Mouse (Mus musculus): ENCODE data around the gene AC170998.1. TPM values are rescaled to one million over a fixed set of nuclear protein-coding genes. Genes with fewer than 3 reads are reported as not detected.
"Not testable (repeated sequence)": the region's sequence is repeated elsewhere in the genome, so short reads cannot be mapped to it uniquely, and the experiment has no call there.

Gene AC170998.1
- polyA plus RNA-seq, 1 experiment from 2014 or later, result 1.0 TPM

- no peaks in the 10 kb centered on the region for H3K9me3 ChIP-seq (replicated peaks)
- no peak overlapping the region for H3K27ac ChIP-seq (replicated peaks)
- no peak overlapping the region for H3K9ac ChIP-seq
- peaks cover 17% of the 10 kb centered on the region for H3K36me3 ChIP-seq (replicated peaks)
- H3K4me1 ChIP-seq (replicated peaks), result peaks cover 75% of the 10 kb centered on the region
- ATAC-seq (ENCODE audit: insufficient read depth), result no peak
- no peaks in the 10 kb centered on the region for H3K27me3 ChIP-seq
- WGBS (ENCODE audit: insufficient replicate concordance), result 80% methylated on average over 3 of the region's 3 CpGs
- no peak overlapping the region for H3K4me3 ChIP-seq (replicated peaks)
- H3K4me2 ChIP-seq, result no peak overlapping the region
Observed at GRCm38 (mm10) chr17:28707136-28707627, 18.7 kb upstream of the AC170998.1 start.

GRCm38 (mm10) chr17:28707816-28708215, 18.1 kb upstream of the AC170998.1 start:
- WGBS (ENCODE audit: insufficient replicate concordance), result 59% methylated on average over 2 of the region's 2 CpGs
- Histone ChIP-seq H3K27ac (replicated peaks) (no peak overlapping the region), H3K4me1 (replicated peaks) (peaks cover 75% of the 10 kb centered on the region), H3K9me3 (replicated peaks) (no peaks in the 10 kb centered on the region), H3K4me3 (replicated peaks) (no peak overlapping the region), H3K36me3 (replicated peaks) (peaks cover 17% of the 10 kb centered on the region), H3K27me3 (no peaks in the 10 kb centered on the region), H3K4me2 (no peak overlapping the region), H3K9ac (no peak overlapping the region)
- no peak for ATAC-seq (ENCODE audit: insufficient read depth)

GRCm38 (mm10) chr17:28708989-28709388, 16.9 kb upstream of the AC170998.1 start:
- 19% methylated on average over 2 of the region's 2 CpGs for WGBS (ENCODE audit: insufficient replicate concordance)
- no peak for ATAC-seq (ENCODE audit: insufficient read depth)
- Histone ChIP-seq H3K27ac (replicated peaks) (no peak overlapping the region), H3K27me3 (no peaks in the 10 kb centered on the region), H3K9me3 (replicated peaks) (no peaks in the 10 kb centered on the region), H3K4me2 (no peak overlapping the region), H3K4me1 (replicated peaks) (peaks cover 75% of the 10 kb centered on the region), H3K9ac (no peak overlapping the region), H3K36me3 (replicated peaks) (peaks cover 26% of the 10 kb centered on the region), H3K4me3 (replicated peaks) (no peak overlapping the region)

GRCm38 (mm10) chr17:28709552-28710290, 16.2 kb upstream of the AC170998.1 start:
- H3K36me3 ChIP-seq (replicated peaks), result peaks cover 33% of the 10 kb centered on the region
- no peak overlapping the region for H3K9ac ChIP-seq
- no peak overlapping the region for H3K4me3 ChIP-seq (replicated peaks)
- peak overlapping the region; percentile 31; the same call in 1 of the 2 replicates for H3K27ac ChIP-seq (replicated peaks)
- no peak overlapping the region; the same call in 1 of the 2 replicates for H3K4me2 ChIP-seq
- no peaks in the 10 kb centered on the region for H3K27me3 ChIP-seq
- ATAC-seq (ENCODE audit: insufficient read depth), result no peak
- WGBS (ENCODE audit: insufficient replicate concordance), result 55% methylated on average over 8 of the region's 8 CpGs
- peaks cover 74% of the 10 kb centered on the region for H3K4me1 ChIP-seq (replicated peaks)
- H3K9me3 ChIP-seq (replicated peaks), result no peaks in the 10 kb centered on the region

- Histone ChIP-seq H3K4me1 (replicated peaks) (peaks cover 72% of the 10 kb centered on the region), H3K27me3 (no peaks in the 10 kb centered on the region), H3K9me3 (replicated peaks) (no peaks in the 10 kb centered on the region), H3K4me2 (no peak overlapping the region), H3K9ac (no peak overlapping the region), H3K4me3 (replicated peaks) (no peak overlapping the region), H3K27ac (replicated peaks) (no peak overlapping the region), H3K36me3 (replicated peaks) (peaks cover 35% of the 10 kb centered on the region)
- no peak for ATAC-seq (ENCODE audit: insufficient read depth)
- 76% methylated on average over 8 of the region's 8 CpGs for WGBS (ENCODE audit: insufficient replicate concordance)
Observed at GRCm38 (mm10) chr17:28710291-28710688, 15.6 kb upstream of the AC170998.1 start.

GRCm38 (mm10) chr17:28711237-28711636, 14.6 kb upstream of the AC170998.1 start:
- no peak overlapping the region for H3K4me2 ChIP-seq
- H3K36me3 ChIP-seq (replicated peaks), result peaks cover 38% of the 10 kb centered on the region
- H3K27ac ChIP-seq (replicated peaks), result peak overlapping the region; percentile 7; the same call in 1 of the 2 replicates
- H3K9me3 ChIP-seq (replicated peaks), result no peaks in the 10 kb centered on the region
- H3K4me1 ChIP-seq (replicated peaks), result peaks cover 65% of the 10 kb centered on the region
- WGBS (ENCODE audit: insufficient replicate concordance), result 85% methylated on average over 6 of the region's 6 CpGs
- H3K4me3 ChIP-seq (replicated peaks), result no peak overlapping the region
- ATAC-seq (ENCODE audit: insufficient read depth), result no peak
- H3K27me3 ChIP-seq, result no peaks in the 10 kb centered on the region
- H3K9ac ChIP-seq, result no peak overlapping the region

- Histone ChIP-seq H3K4me2 (no peak overlapping the region), H3K27ac (replicated peaks) (no peak overlapping the region), H3K4me1 (replicated peaks) (peaks cover 55% of the 10 kb centered on the region), H3K27me3 (no peaks in the 10 kb centered on the region), H3K4me3 (replicated peaks) (no peak overlapping the region), H3K36me3 (replicated peaks) (peaks cover 48% of the 10 kb centered on the region), H3K9me3 (replicated peaks) (no peaks in the 10 kb centered on the region), H3K9ac (no peak overlapping the region)
- ATAC-seq (ENCODE audit: insufficient read depth), result no peak
- 68% methylated on average over 6 of the region's 6 CpGs for WGBS (ENCODE audit: insufficient replicate concordance)
Observed at GRCm38 (mm10) chr17:28712305-28712704, 13.6 kb upstream of the AC170998.1 start.

- no peaks in the 10 kb centered on the region for H3K27me3 ChIP-seq
Observed at GRCm38 (mm10) chr17:28714006-28714405, 11.9 kb upstream of the AC170998.1 start.

GRCm38 (mm10) chr17:28715832-28716548, 9.9 kb upstream of the AC170998.1 start:
- H3K9me3 ChIP-seq (replicated peaks), result no peaks in the 10 kb centered on the region
- WGBS (ENCODE audit: insufficient replicate concordance), result 66% methylated on average over 7 of the region's 7 CpGs
- H3K4me1 ChIP-seq (replicated peaks), result peaks cover 21% of the 10 kb centered on the region
- H3K27me3 ChIP-seq, result no peaks in the 10 kb centered on the region
- peaks cover 77% of the 10 kb centered on the region for H3K36me3 ChIP-seq (replicated peaks)
- H3K27ac ChIP-seq (replicated peaks), result no peak overlapping the region
- H3K9ac ChIP-seq, result no peak overlapping the region
- H3K4me2 ChIP-seq, result no peak overlapping the region
- no peak overlapping the region for H3K4me3 ChIP-seq (replicated peaks)
- no peak for ATAC-seq (ENCODE audit: insufficient read depth)

More at GRCm38 (mm10) chr17:28714006-28714405, 11.9 kb upstream of the AC170998.1 start:
- no peak for ATAC-seq (ENCODE audit: insufficient read depth)
- no peak overlapping the region for H3K27ac ChIP-seq (replicated peaks)
- H3K4me1 ChIP-seq (replicated peaks), result peaks cover 39% of the 10 kb centered on the region
- no peaks in the 10 kb centered on the region for H3K9me3 ChIP-seq (replicated peaks)
- H3K4me2 ChIP-seq, result no peak overlapping the region
- no peak overlapping the region for H3K9ac ChIP-seq
- 94% methylated on average over 3 of the region's 3 CpGs for WGBS (ENCODE audit: insufficient replicate concordance)
- H3K4me3 ChIP-seq (replicated peaks), result no peak overlapping the region
- H3K36me3 ChIP-seq (replicated peaks), result peaks cover 62% of the 10 kb centered on the region

GRCm38 (mm10) chr17:28717535-28717934, 8.3 kb upstream of the AC170998.1 start:
- ATAC-seq (ENCODE audit: insufficient read depth), result no peak
- Histone ChIP-seq H3K9me3 (replicated peaks) (no peaks in the 10 kb centered on the region), H3K4me2 (no peak overlapping the region), H3K4me3 (replicated peaks) (no peak overlapping the region), H3K9ac (no peak overlapping the region), H3K4me1 (replicated peaks) (peaks cover 9% of the 10 kb centered on the region; the same call in 1 of the 2 replicates), H3K27ac (replicated peaks) (no peak overlapping the region), H3K27me3 (no peaks in the 10 kb centered on the region), H3K36me3 (replicated peaks) (peaks cover 88% of the 10 kb centered on the region)
- 74% methylated on average over 3 of the region's 3 CpGs for WGBS (ENCODE audit: insufficient replicate concordance)

- peaks cover 97% of the 10 kb centered on the region for H3K36me3 ChIP-seq (replicated peaks)
- H3K9me3 ChIP-seq (replicated peaks); H3K27me3 ChIP-seq; H3K4me1 ChIP-seq (replicated peaks); H3K4me3 ChIP-seq (replicated peaks); ATAC-seq (ENCODE audit: insufficient read depth); H3K4me2 ChIP-seq; H3K27ac ChIP-seq (replicated peaks); H3K9ac ChIP-seq: not testable (repeated sequence)
- 85% methylated on average over 11 of the region's 11 CpGs for WGBS (ENCODE audit: insufficient replicate concordance)
Observed at GRCm38 (mm10) chr17:28727511-28727910, 1.6 kb downstream of the AC170998.1 start.
